Mouse (Mus musculus) neural tube, embryonic 14.5 days (tissue): ENCODE data around the gene Gm21885. TPM values are rescaled to one million over a fixed set of nuclear protein-coding genes. Genes with fewer than 3 reads are reported as not detected.
"Not testable (repeated sequence)": the region's sequence is repeated elsewhere in the genome, so short reads cannot be mapped to it uniquely, and the experiment has no call there.

Experiments used
- ATAC-seq: fragments of 200-750 bp; cut with Nextera tagmentation; 2 replicates; pipeline ENCODE4 v1.8.0; 2017; ENCODE audit warnings: low read depth, mild to moderate bottlenecking, moderate TSS enrichment, moderate library complexity
- H3K27ac ChIP-seq: fragments of 300-500 bp; sonication (generic); 2 replicates; pipeline ENCODE4 v1.5.1; 2014; ENCODE audit warnings: low read depth, mild to moderate bottlenecking, control low read depth, low read length, moderate library complexity, mixed read lengths
- H3K27me3 ChIP-seq: fragments of 300-500 bp; sonication (generic); 2 replicates; pipeline ENCODE4 v1.6.1; 2014; ENCODE audit warnings: low read length; ENCODE audit not compliant: control insufficient read depth, insufficient read depth
- H3K36me3 ChIP-seq: fragments of 300-500 bp; sonication (generic); 2 replicates; pipeline ENCODE4 v1.6.1; 2014; ENCODE audit warnings: low read length, mixed read lengths; ENCODE audit not compliant: control insufficient read depth, insufficient read depth
- H3K4me1 ChIP-seq: fragments of 300-500 bp; sonication (generic); 2 replicates; pipeline ENCODE4 v1.6.1; 2014; ENCODE audit warnings: low read length; ENCODE audit not compliant: control insufficient read depth, insufficient read depth
- H3K4me2 ChIP-seq: fragments of 300-500 bp; sonication (generic); 2 replicates; pipeline ENCODE4 v1.6.1; 2014; ENCODE audit warnings: mild to moderate bottlenecking, low read depth, low read length, control low read depth
- H3K4me3 ChIP-seq: fragments of 300-500 bp; sonication (generic); 2 replicates; pipeline ENCODE4 v1.5.1; 2014; ENCODE audit warnings: low read depth, low read length, control low read depth, mixed read lengths
- H3K9ac ChIP-seq: fragments of 300-500 bp; sonication (generic); replicated peaks from 2 replicates; pipeline ENCODE4 v1.6.1; 2014; ENCODE audit warnings: low read depth, mild to moderate bottlenecking, control low read depth, low read length, mixed read lengths
- H3K9me3 ChIP-seq: fragments of 300-500 bp; sonication (generic); 2 replicates; pipeline ENCODE4 v1.6.1; 2016; ENCODE audit warnings: low read length; ENCODE audit not compliant: control insufficient read depth
- WGBS: fragments of 180-500 bp; shearing (Covaris S2); extraction: QIAGEN DNeasy Blood & Tissue Kit; methylation state at CpG from one replicate; pipeline ENCODE4 v1.1.7; 2014; 5-methylcytosine and 5-hydroxymethylcytosine counted together
- polyA plus RNA-seq: library from polyadenylated mRNA; unstranded; fragments of >200 nt; fragmentation: Nextera tagmentation; extraction: Ambion mirVana; gene quantifications from 2 replicates; pipeline ENCODE4 v1.2.1, GENCODE M21; 2014

Gene Gm21885
- polyA plus RNA-seq, 1 experiment from 2014 or later, result not detected

GRCm38 (mm10) chr11:94261585-94262370 is 19.9 kb upstream of the Gm21885 start:
- no peak overlapping the region for H3K4me2 ChIP-seq
- no peaks in the 10 kb centered on the region for H3K36me3 ChIP-seq
- no peaks in the 10 kb centered on the region for H3K27me3 ChIP-seq
- no peak for ATAC-seq
- no peak overlapping the region for H3K27ac ChIP-seq
- WGBS, result 69% methylated on average over 6 of the region's 6 CpGs
- no peak overlapping the region for H3K9ac ChIP-seq
- H3K4me3 ChIP-seq, result no peak overlapping the region
- H3K9me3 ChIP-seq, result no peaks in the 10 kb centered on the region
- no peaks in the 10 kb centered on the region for H3K4me1 ChIP-seq

- Histone ChIP-seq H3K9ac (peak overlapping the region; percentile 26), H3K9me3 (no peaks in the 10 kb centered on the region), H3K4me2 (peak overlapping the region; percentile 52), H3K27ac (0 out of 2 replicates have a peak overlapping the region, but pooled peaks have one; percentile 12), H3K27me3 (no peaks in the 10 kb centered on the region), H3K36me3 (no peaks in the 10 kb centered on the region), H3K4me3 (peak overlapping the region; percentile 24), H3K4me1 (no peaks in the 10 kb centered on the region)
- under 1% methylated on average over 18 of the region's 18 CpGs for WGBS
- peak; percentile 81 for ATAC-seq
Measured at GRCm38 (mm10) chr11:94265134-94265785, 16.4 kb upstream of the Gm21885 start.

DNA sequence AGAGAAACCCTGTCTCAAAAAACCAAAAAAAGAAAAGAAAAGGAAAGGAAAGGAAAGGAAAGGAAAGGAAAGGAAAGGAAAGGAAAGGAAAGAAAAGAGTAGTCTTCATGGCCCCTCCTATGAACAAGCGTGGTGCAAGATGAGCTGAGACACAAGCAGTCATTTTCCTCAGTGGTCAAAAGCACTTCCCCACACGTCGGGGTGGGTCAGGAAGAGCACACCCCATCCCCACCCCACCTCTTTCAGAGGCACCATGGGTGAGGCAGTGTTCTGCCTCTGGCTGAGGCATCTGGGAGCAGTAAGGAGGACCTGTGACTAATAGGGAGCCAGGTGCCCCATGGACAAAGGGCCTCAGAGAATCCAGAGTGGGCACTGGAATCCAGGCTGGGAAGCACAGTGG is 15.5 kb upstream of the Gm21885 start:
- H3K4me2 ChIP-seq, H3K4me3 ChIP-seq, H3K27ac ChIP-seq, H3K4me1 ChIP-seq, H3K9ac ChIP-seq, ATAC-seq, H3K9me3 ChIP-seq, H3K27me3 ChIP-seq, H3K36me3 ChIP-seq: not testable (repeated sequence)
- 77% methylated on average over 3 of the region's 3 CpGs for WGBS

GRCm38 (mm10) chr11:94268761-94269160 is 12.9 kb upstream of the Gm21885 start:
- Histone ChIP-seq H3K4me3 (no peak overlapping the region), H3K9me3 (no peaks in the 10 kb centered on the region), H3K27ac (no peak overlapping the region), H3K4me1 (no peaks in the 10 kb centered on the region), H3K36me3 (no peaks in the 10 kb centered on the region), H3K4me2 (no peak overlapping the region), H3K9ac (no peak overlapping the region), H3K27me3 (no peaks in the 10 kb centered on the region)
- no peak for ATAC-seq

GRCm38 (mm10) chr11:94269906-94270305 is 11.8 kb upstream of the Gm21885 start:
- Histone ChIP-seq H3K9ac (no peak overlapping the region), H3K36me3 (no peaks in the 10 kb centered on the region), H3K4me2 (no peak overlapping the region), H3K27me3 (no peaks in the 10 kb centered on the region), H3K4me1 (no peaks in the 10 kb centered on the region), H3K9me3 (no peaks in the 10 kb centered on the region), H3K4me3 (no peak overlapping the region), H3K27ac (no peak overlapping the region)
- ATAC-seq, result no peak
- 92% methylated on average over 7 of the region's 7 CpGs for whole genome bisulfite sequencing

- no peaks in the 10 kb centered on the region for H3K9me3 ChIP-seq
- H3K4me3 ChIP-seq, result no peak overlapping the region
- H3K4me1 ChIP-seq, result no peaks in the 10 kb centered on the region
- no peaks in the 10 kb centered on the region for H3K36me3 ChIP-seq
- no peaks in the 10 kb centered on the region for H3K27me3 ChIP-seq
- 86% methylated on average over 2 of the region's 2 CpGs for WGBS
- ATAC-seq, result no peak
- no peak overlapping the region for H3K9ac ChIP-seq
- no peak overlapping the region for H3K27ac ChIP-seq
- H3K4me2 ChIP-seq, result no peak overlapping the region
Measured at GRCm38 (mm10) chr11:94271015-94271414, 10.7 kb upstream of the Gm21885 start.

DNA sequence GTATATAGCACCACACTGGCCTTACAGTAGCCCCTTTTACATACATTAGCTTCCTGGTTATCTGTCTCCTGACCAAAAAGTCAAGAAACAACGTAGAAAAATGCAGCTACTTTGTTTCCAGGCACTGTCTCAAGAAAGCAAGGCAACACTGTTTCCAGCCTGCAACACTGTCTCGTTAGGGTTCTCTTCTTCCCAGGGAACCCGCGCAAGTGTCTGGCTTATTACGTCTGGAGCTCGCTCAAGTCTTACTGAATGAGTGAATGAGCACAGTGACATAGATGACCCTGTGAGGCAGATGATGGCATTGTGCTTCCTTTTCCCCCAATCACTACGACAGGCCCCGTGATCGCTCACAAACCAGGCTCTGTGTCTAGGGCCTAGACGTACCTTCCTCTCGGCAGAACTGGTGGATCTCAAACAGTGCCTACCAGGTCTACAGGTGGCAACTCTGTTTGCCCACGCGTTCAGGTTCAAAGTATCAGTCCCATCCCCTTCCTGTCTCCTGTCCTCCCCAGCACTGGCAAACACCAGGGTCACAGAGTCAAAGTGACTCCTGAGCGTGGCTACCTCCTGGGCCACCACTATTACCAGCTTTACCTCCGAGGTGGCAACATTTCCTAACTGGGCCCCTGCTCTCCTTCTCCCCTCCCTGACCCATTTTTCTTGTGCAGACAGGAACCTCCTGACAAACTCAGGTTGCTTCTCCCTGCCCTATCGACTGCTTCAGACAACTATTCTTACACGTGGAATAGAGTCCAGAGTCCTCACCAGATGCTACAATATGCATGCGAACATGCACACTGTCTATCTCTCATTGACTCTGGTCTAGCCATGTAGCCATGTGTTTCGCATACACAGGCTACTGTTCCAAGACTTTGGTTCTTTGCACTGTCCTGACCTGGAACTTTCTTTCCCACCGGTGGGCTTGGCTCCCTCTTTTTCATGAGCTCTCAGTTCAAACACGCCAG is 8.4 kb upstream of the Gm21885 start:
- peaks cover 5% of the 10 kb centered on the region for H3K4me1 ChIP-seq
- H3K27me3 ChIP-seq, result no peaks in the 10 kb centered on the region
- no peak overlapping the region for H3K4me3 ChIP-seq
- no peak overlapping the region for H3K9ac ChIP-seq
- no peaks in the 10 kb centered on the region for H3K36me3 ChIP-seq
- WGBS, result 91% methylated on average over 21 of the region's 21 CpGs
- no peak overlapping the region for H3K27ac ChIP-seq
- no peak for ATAC-seq
- H3K9me3 ChIP-seq, result no peaks in the 10 kb centered on the region
- H3K4me2 ChIP-seq, result no peak overlapping the region

DNA sequence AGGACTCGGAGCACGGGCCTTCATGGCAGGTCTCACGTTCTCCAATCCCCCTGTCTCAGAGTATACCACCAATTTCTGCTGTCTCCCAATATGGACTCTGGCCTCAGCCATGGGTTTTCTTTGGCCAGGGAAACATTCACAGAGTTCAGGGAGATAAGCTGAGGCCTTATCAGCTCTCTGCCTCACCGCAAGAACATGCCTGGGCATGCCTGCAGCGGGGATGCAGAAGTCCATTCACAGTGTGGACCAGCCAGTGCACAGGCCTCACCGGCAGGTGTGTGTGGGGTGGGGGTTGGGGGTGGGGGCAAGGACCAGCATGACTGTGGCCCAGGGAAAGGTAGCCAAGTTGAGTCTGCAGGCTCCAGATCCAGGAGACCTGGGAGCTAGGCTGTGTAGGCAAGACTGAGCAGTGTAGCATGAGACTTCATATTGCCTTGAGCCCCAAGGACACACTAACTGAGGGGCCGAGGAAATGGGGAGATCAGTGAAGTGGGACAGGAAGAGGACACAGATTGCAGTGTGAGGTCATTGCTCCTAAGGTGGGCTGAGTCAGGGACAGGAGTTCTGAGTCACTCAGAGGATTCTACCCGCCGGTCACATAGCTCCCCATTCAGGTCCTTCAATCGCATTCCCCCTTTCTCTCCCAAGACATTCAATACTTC is 7.3 kb upstream of the Gm21885 start:
- Histone ChIP-seq H3K9me3 (no peaks in the 10 kb centered on the region), H3K27me3 (no peaks in the 10 kb centered on the region), H3K9ac (no peak overlapping the region), H3K36me3 (no peaks in the 10 kb centered on the region), H3K4me3 (no peak overlapping the region), H3K4me1 (peaks cover 5% of the 10 kb centered on the region), H3K27ac (no peak overlapping the region), H3K4me2 (no peak overlapping the region)
- ATAC-seq, result no peak
- WGBS, result 90% methylated on average over 10 of the region's 10 CpGs
